Mouse (Mus musculus) cortical plate, adult 2 months (tissue): Measurements from ENCODE around the gene Tk2. TPM values are rescaled to one million over a fixed set of nuclear protein-coding genes. Genes with fewer than 3 reads are reported as not detected.

Experiments used
- H3K27ac ChIP-seq: fragments of 200-500 bp; 2 replicates; pipeline ENCODE4 v1.5.1; 2012; ENCODE audit warnings: low read length, control low read depth, inconsistent platforms; ENCODE audit not compliant: insufficient read depth
- H3K4me1 ChIP-seq: fragments of 200-500 bp; 2 replicates; pipeline ENCODE4 v1.6.1; 2011; ENCODE audit warnings: low read length; ENCODE audit not compliant: control insufficient read depth, insufficient read depth
- H3K4me3 ChIP-seq: fragments of 200-500 bp; 2 replicates; pipeline ENCODE4 v1.5.1; 2011; ENCODE audit warnings: mild to moderate bottlenecking, low read length, control low read depth; ENCODE audit not compliant: insufficient read depth
- CTCF ChIP-seq: fragments of 200-500 bp; IDR thresholded peaks from 2 replicates; pipeline ENCODE4 v1.5.1; 2011; ENCODE audit warnings: mild to moderate bottlenecking, control low read depth, low read length; ENCODE audit not compliant: insufficient read depth; ENCODE audit errors: extremely low read depth
- POLR2A ChIP-seq: fragments of 200-500 bp; IDR thresholded peaks from 2 replicates; pipeline ENCODE4 v1.6.1; 2011; ENCODE audit warnings: mild to moderate bottlenecking, low read length, control low read depth; ENCODE audit not compliant: insufficient read depth; ENCODE audit errors: extremely low read depth
- polyA plus RNA-seq: library from polyadenylated mRNA; depleted of rRNA; stranded (reverse); fragments of >200 nt; gene quantifications from 2 replicates; pipeline ENCODE4 v1.2.3, GENCODE M21; 2012; rRNA removed

Tk2 gene
- polyA plus RNA-seq, 1 experiment: 46.7 TPM

DNA sequence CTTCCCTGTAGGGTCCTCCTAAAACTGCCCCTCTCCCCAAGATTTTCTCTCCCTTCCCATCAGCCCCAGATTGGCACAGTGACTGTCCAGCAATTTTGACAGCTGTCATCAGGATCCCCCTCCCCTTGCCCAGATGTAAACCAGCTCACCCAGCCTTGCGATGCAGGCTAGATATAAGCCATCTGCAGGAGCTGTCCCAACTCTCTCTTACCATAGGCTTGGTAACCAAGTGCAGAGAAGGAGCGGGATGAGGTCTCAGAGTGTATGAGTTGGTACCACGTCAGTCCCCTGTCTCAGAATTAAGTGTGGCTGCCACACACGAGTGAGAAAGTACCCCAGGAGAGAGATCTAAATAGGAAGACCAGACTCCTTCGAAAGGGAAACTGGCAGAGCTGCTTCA lies 59.9 kb downstream of the Tk2 start:
- TF ChIP-seq CTCF (no peak), POLR2A (no peak)

DNA sequence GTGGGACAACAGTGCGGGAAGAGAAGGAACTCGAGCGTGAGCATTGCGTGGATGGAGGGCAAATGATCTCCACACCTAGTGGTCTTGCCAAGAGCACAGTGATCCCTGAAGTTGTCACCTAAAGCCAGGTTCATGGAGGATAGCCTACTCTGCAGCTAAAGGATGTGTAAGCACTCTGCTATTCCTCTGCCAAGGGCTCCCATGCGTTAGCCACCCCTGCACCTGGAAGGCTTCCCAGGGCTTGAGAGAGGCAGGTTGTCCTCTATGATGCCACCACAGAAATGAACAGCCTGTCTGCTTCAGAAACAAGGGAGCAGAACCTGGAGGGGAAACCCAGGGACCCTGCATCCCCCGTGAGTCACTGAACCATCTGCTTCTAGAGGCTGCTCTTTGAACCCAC lies 60.7 kb downstream of the Tk2 start:
- no peak for TF ChIP-seq POLR2A
- no peak for TF ChIP-seq CTCF
- Histone ChIP-seq H3K27ac (no peak overlapping the region), H3K4me1 (no peaks in the 10 kb centered on the region), H3K4me3 (no peak overlapping the region)

More for the DNA sequence above, 59.9 kb downstream of the Tk2 start:
- Histone ChIP-seq H3K4me3 (no peak overlapping the region), H3K4me1 (no peaks in the 10 kb centered on the region), H3K27ac (no peak overlapping the region)

DNA sequence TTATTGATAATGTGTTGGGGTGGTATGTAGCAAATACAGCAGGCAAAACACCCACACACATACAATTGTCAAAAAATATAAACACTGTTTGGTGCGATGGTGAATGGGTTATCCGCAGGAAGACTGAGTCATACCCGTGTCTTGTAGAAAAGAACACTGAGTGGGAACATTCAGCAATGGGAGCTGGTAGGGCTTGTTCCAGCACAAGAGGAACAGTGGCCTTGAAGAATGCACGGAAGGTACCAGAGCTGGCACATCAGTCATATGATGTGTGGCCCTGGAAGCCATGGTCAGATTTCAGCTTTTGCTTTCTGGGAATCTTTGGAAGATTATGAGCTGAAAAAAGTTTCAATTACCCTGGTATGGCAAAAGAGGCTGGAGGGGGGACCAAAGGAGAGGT lies 61.5 kb downstream of the Tk2 start:
- no peak overlapping the region for H3K4me3 ChIP-seq
- H3K4me1 ChIP-seq: no peaks in the 10 kb centered on the region
- no peak overlapping the region for H3K27ac ChIP-seq
- TF ChIP-seq CTCF (no peak), POLR2A (no peak)

DNA sequence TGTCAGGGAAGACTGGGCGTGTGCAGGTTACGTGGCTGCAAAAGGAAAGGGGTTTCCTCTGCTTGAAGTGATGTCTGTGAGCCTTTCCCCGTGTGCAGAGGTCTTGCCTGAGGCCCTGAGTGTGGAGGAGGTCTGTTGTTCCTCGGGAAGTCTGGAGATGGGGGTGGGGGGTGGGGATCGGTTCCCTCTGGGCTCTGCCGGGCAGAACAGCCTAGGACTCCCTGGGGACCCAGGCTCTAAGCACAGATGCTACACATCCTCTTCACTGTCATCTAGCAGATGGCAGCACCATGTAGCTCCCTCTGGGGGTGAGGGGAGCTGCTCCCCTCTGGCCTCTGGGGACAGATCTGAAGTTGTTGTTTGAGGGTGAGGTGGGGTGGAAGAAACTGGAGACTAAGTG lies 63.5 kb downstream of the Tk2 start:
- Histone ChIP-seq H3K4me1 (no peaks in the 10 kb centered on the region), H3K4me3 (no peak overlapping the region), H3K27ac (no peak overlapping the region)
- TF ChIP-seq POLR2A (no peak), CTCF (no peak)

DNA sequence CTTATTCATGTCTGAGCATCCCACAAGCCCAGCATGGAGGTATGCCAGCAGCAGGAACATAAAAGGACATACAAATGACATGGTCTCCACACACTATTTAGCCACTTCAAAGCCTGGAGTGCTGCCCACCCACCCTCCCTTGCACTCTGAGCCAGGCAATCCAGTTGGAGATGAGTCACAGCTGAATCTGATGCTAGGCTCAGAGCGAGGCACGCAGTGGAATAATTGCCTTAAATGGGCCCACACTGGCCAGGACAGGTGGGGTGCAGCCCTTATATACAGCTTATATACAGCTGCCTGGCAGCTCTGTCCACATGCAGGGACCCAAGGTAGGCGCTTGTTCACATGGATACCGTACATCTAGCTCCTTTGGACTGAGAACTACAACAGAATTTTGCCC lies 71.3 kb downstream of the Tk2 start:
- Histone ChIP-seq H3K27ac (no peak overlapping the region), H3K4me3 (no peak overlapping the region), H3K4me1 (no peaks in the 10 kb centered on the region)
- no peak for TF ChIP-seq POLR2A
- TF ChIP-seq CTCF: no peak

Other genes with a start within 250 kb of the Tk2 start
- gene Cdh5, start 146.9 kb downstream of the Tk2 start, polyA plus RNA-seq: 11.7 and 11.8 TPM in 2 replicates
- gene Bean1, start 78.1 kb downstream of the Tk2 start, polyA plus RNA-seq: 24.7 and 25.0 TPM in 2 replicates
- 11.4 and 12.4 TPM in 2 replicates for gene Cklf, start 2.3 kb upstream of the Tk2 start, polyA plus RNA-seq
- gene Cmtm2a, start 44.6 kb upstream of the Tk2 start, polyA plus RNA-seq: not detected in 2 replicates
- not detected in 2 replicates for gene Gm45711, start 61.5 kb upstream of the Tk2 start, polyA plus RNA-seq
- gene Cmtm1, start 61.6 kb upstream of the Tk2 start, polyA plus RNA-seq: not detected in 2 replicates
- gene Gm11020, start 73.0 kb upstream of the Tk2 start, polyA plus RNA-seq: not detected in 2 replicates
- not detected in 2 replicates for gene Cmtm2b, start 73.7 kb upstream of the Tk2 start, polyA plus RNA-seq
- 19.8 and 20.4 TPM in 2 replicates for gene Cmtm3, start 90.9 kb upstream of the Tk2 start, polyA plus RNA-seq
- gene Cmtm4, start 147.2 kb upstream of the Tk2 start, polyA plus RNA-seq: 45.7 and 46.2 TPM in 2 replicates
- gene Dync1li2, start 194.5 kb upstream of the Tk2 start, polyA plus RNA-seq: 161 and 170 TPM in 2 replicates